Mouse (Mus musculus): ENCODE results near the gene Dnase2b. TPM values are rescaled to one million over a fixed set of nuclear protein-coding genes. Genes with fewer than 3 reads are reported as not detected.

The Dnase2b gene
- polyA plus RNA-seq, 1 experiment from 2014 or later: not detected

GRCm38 (mm10) chr3:146564268-146565064, 50.9 kb downstream of the Dnase2b start:
- Histone ChIP-seq H3K4me3 (no peak overlapping the region), H3K27ac (replicated peaks) (no peak overlapping the region), H3K27me3 (no peaks in the 10 kb centered on the region), H3K36me3 (no peaks in the 10 kb centered on the region), H3K9me3 (no peaks in the 10 kb centered on the region), H3K4me2 (replicated peaks) (no peak overlapping the region), H3K4me1 (peaks cover 2% of the 10 kb centered on the region; the same call in 1 of the 2 replicates), H3K9ac (replicated peaks) (no peak overlapping the region)
- WGBS: 28% methylated on average over 14 of the region's 14 CpGs
- ATAC-seq (ENCODE audit: low FRiP score, low read depth): peak; percentile 66; the same call in 1 of the 2 replicates

- H3K36me3 ChIP-seq: no peaks in the 10 kb centered on the region
- H3K4me1 ChIP-seq: peaks cover 2% of the 10 kb centered on the region; the same call in 1 of the 2 replicates
- no peaks in the 10 kb centered on the region for H3K9me3 ChIP-seq
- WGBS: 87% methylated on average over 7 of the region's 7 CpGs
- ATAC-seq (ENCODE audit: low FRiP score, low read depth): no peak
- no peak overlapping the region for H3K27ac ChIP-seq (replicated peaks)
- no peaks in the 10 kb centered on the region for H3K27me3 ChIP-seq
- H3K9ac ChIP-seq (replicated peaks): no peak overlapping the region
- no peak overlapping the region for H3K4me3 ChIP-seq
- no peak overlapping the region for H3K4me2 ChIP-seq (replicated peaks)
Observed at GRCm38 (mm10) chr3:146562936-146563335, 52.5 kb downstream of the Dnase2b start.

GRCm38 (mm10) chr3:146557507-146557906, 57.9 kb downstream of the Dnase2b start:
- Histone ChIP-seq H3K4me3 (no peak overlapping the region), H3K4me2 (replicated peaks) (no peak overlapping the region), H3K9me3 (no peaks in the 10 kb centered on the region), H3K9ac (replicated peaks) (no peak overlapping the region), H3K27ac (replicated peaks) (no peak overlapping the region), H3K4me1 (no peaks in the 10 kb centered on the region), H3K36me3 (no peaks in the 10 kb centered on the region), H3K27me3 (no peaks in the 10 kb centered on the region)
- no peak for ATAC-seq (ENCODE audit: low FRiP score, low read depth)
- WGBS: 87% methylated on average over 6 of the region's 6 CpGs

- Histone ChIP-seq H3K4me1 (no peaks in the 10 kb centered on the region), H3K27me3 (no peaks in the 10 kb centered on the region), H3K27ac (replicated peaks) (no peak overlapping the region), H3K4me3 (no peak overlapping the region), H3K36me3 (no peaks in the 10 kb centered on the region), H3K9me3 (no peaks in the 10 kb centered on the region), H3K4me2 (replicated peaks) (no peak overlapping the region), H3K9ac (replicated peaks) (no peak overlapping the region)
- no peak for ATAC-seq (ENCODE audit: low FRiP score, low read depth)
- 69% methylated on average over 1 of the region's 1 CpGs for WGBS
Observed at GRCm38 (mm10) chr3:146556567-146556966, 58.8 kb downstream of the Dnase2b start.

- H3K27ac ChIP-seq (replicated peaks): no peak overlapping the region
- H3K27me3 ChIP-seq: no peaks in the 10 kb centered on the region
- ATAC-seq (ENCODE audit: low FRiP score, low read depth): no peak
- 85% methylated on average over 7 of the region's 7 CpGs for WGBS
- H3K9ac ChIP-seq (replicated peaks): no peak overlapping the region
- H3K36me3 ChIP-seq: no peaks in the 10 kb centered on the region
- H3K4me3 ChIP-seq: no peak overlapping the region
- no peak overlapping the region for H3K4me2 ChIP-seq (replicated peaks)
- H3K4me1 ChIP-seq: no peaks in the 10 kb centered on the region
- no peaks in the 10 kb centered on the region for H3K9me3 ChIP-seq
Observed at GRCm38 (mm10) chr3:146554816-146555215, 60.6 kb downstream of the Dnase2b start.

GRCm38 (mm10) chr3:146543632-146544031, 71.8 kb downstream of the Dnase2b start:
- ATAC-seq (ENCODE audit: low FRiP score, low read depth): no peak
- H3K9me3 ChIP-seq: no peaks in the 10 kb centered on the region
- H3K36me3 ChIP-seq: no peaks in the 10 kb centered on the region
- no peaks in the 10 kb centered on the region for H3K4me1 ChIP-seq
- no peak overlapping the region for H3K4me2 ChIP-seq (replicated peaks)
- 51% methylated on average over 1 of the region's 1 CpGs for WGBS
- no peak overlapping the region for H3K27ac ChIP-seq (replicated peaks)
- H3K9ac ChIP-seq (replicated peaks): no peak overlapping the region
- H3K4me3 ChIP-seq: no peak overlapping the region
- no peaks in the 10 kb centered on the region for H3K27me3 ChIP-seq

GRCm38 (mm10) chr3:146540521-146541273, 74.7 kb downstream of the Dnase2b start:
- Histone ChIP-seq H3K27me3 (no peaks in the 10 kb centered on the region), H3K4me3 (no peak overlapping the region)

GRCm38 (mm10) chr3:146534986-146535385, 80.4 kb downstream of the Dnase2b start:
- Histone ChIP-seq H3K4me1 (no peaks in the 10 kb centered on the region), H3K9me3 (no peaks in the 10 kb centered on the region), H3K4me3 (no peak overlapping the region), H3K9ac (replicated peaks) (no peak overlapping the region), H3K27ac (replicated peaks) (no peak overlapping the region), H3K4me2 (replicated peaks) (no peak overlapping the region), H3K27me3 (no peaks in the 10 kb centered on the region), H3K36me3 (no peaks in the 10 kb centered on the region)
- 55% methylated on average over 6 of the region's 6 CpGs for WGBS
- ATAC-seq (ENCODE audit: low FRiP score, low read depth): no peak

More at GRCm38 (mm10) chr3:146540521-146541273, 74.7 kb downstream of the Dnase2b start:
- no peak overlapping the region for H3K4me2 ChIP-seq (replicated peaks)
- no peaks in the 10 kb centered on the region for H3K9me3 ChIP-seq
- H3K9ac ChIP-seq (replicated peaks): no peak overlapping the region
- WGBS: 90% methylated on average over 4 of the region's 4 CpGs
- H3K27ac ChIP-seq (replicated peaks): no peak overlapping the region
- H3K36me3 ChIP-seq: no peaks in the 10 kb centered on the region
- H3K4me1 ChIP-seq: no peaks in the 10 kb centered on the region
- no peak for ATAC-seq (ENCODE audit: low FRiP score, low read depth)

Other genes with a start within 250 kb of the Dnase2b start
- 23.2 and 30.0 TPM in 2 replicates for gene Ssx2ip, start 211.0 kb downstream of the Dnase2b start, polyA plus RNA-seq (2016; fragmentation: Nextera tagmentation; extraction: Ambion mirVana)
- gene Ctbs, start 165.8 kb downstream of the Dnase2b start, polyA plus RNA-seq (2016; fragmentation: Nextera tagmentation; extraction: Ambion mirVana): 5.6 and 5.7 TPM in 2 replicates
- gene Spata1, start 115.8 kb downstream of the Dnase2b start, polyA plus RNA-seq (2016; fragmentation: Nextera tagmentation; extraction: Ambion mirVana): 8.0 and 8.2 TPM in 2 replicates
- 910 and 914 TPM in 2 replicates for gene Gng5, start 115.8 kb downstream of the Dnase2b start, polyA plus RNA-seq (2016; fragmentation: Nextera tagmentation; extraction: Ambion mirVana)
- gene Rpf1, start 94.2 kb downstream of the Dnase2b start, polyA plus RNA-seq (2016; fragmentation: Nextera tagmentation; extraction: Ambion mirVana): 69.6 and 71.6 TPM in 2 replicates
- not detected in 2 replicates for gene Uox, start 45.2 kb downstream of the Dnase2b start, polyA plus RNA-seq (2016; fragmentation: Nextera tagmentation; extraction: Ambion mirVana)
- not detected in 2 replicates for gene 4930503B20Rik, start 35.7 kb upstream of the Dnase2b start, polyA plus RNA-seq (2016; fragmentation: Nextera tagmentation; extraction: Ambion mirVana)
- 0.97 and 1.0 TPM in 2 replicates for gene Samd13, start 70.0 kb upstream of the Dnase2b start, polyA plus RNA-seq (2016; fragmentation: Nextera tagmentation; extraction: Ambion mirVana)
- 100 and 103 TPM in 2 replicates for gene Prkacb, start 197.4 kb upstream of the Dnase2b start, polyA plus RNA-seq (2016; fragmentation: Nextera tagmentation; extraction: Ambion mirVana)
- 5.9 and 8.0 TPM in 2 replicates for gene Ttll7, start 236.8 kb upstream of the Dnase2b start, polyA plus RNA-seq (2016; fragmentation: Nextera tagmentation; extraction: Ambion mirVana)